ENCODE assay signal across 8 mouse cellular contexts in genomic region chr7:37563171-37563574, GRCm38 (mm10).
DNase-seq lines count a peak whose midpoint lies in the region; ATAC-seq and TF ChIP-seq lines count a peak whose summit lies in the region.

No protein-coding gene starts in this region.

- TF ChIP-seq POLR2A in testis, adult 2 months (IDR thresholded peaks at IDR 0.05; ENCODE audit: control insufficient read depth, low read depth, low read length), result no peak

- intact Hi-C loops in heart, postnatal 14 days (cut with DNase I), result no loop called here

- H3K27ac ChIP-seq in testis, adult 2 months (ENCODE audit: control insufficient read depth, insufficient read depth, low read depth, low read length), result no peak overlapping the region
- 0 out of 2 replicates have a peak overlapping the region, but pooled peaks have one; percentile 7 for H3K27ac ChIP-seq in forebrain, embryonic 11.5 days (ENCODE audit: low read depth, low read length)
- peak overlapping the region; percentile 75 for H3K27ac ChIP-seq in stomach, postnatal 0 days (replicated peaks)

- DNase-seq in testis, postnatal 14 days (ENCODE audit: low spot score), result no peak
- peak; percentile 85 for DNase-seq in forebrain, embryonic 11.5 days (ENCODE audit: low spot score)
- peak; percentile 43 to 61 for DNase-seq in heart, postnatal 14 days
- DNase-seq in kidney, postnatal 25 days, result peak; percentile 33 to 63
- peak; percentile 56 for DNase-seq in lung, postnatal 36 days
- peak; percentile 25 for DNase-seq in stomach, postnatal 0 days (ENCODE audit: low spot score)
- no peak for DNase-seq in adipocyte (ENCODE audit: low spot score)

- no peaks in the 10 kb centered on the region for H3K9me3 ChIP-seq in forebrain, embryonic 11.5 days (ENCODE audit: control insufficient read depth, low read length)
- no peaks in the 10 kb centered on the region for H3K9me3 ChIP-seq in stomach, postnatal 0 days (ENCODE audit: control insufficient read depth, low read length)

- no peak for TF ChIP-seq CTCF in testis, adult 2 months (IDR thresholded peaks at IDR 0.05; ENCODE audit: control insufficient read depth, insufficient read depth, insufficient replicate concordance, low read depth, low read length)
- TF ChIP-seq CTCF in stomach, postnatal 0 days (IDR thresholded peaks at IDR 0.05; ENCODE audit: low read depth), result no peak

- no peaks in the 10 kb centered on the region for H3K27me3 ChIP-seq in testis, adult 2 months (ENCODE audit: control insufficient read depth, insufficient read depth, low read length)
- H3K27me3 ChIP-seq in forebrain, embryonic 11.5 days (ENCODE audit: control insufficient read depth, insufficient read depth, low read length), result no peaks in the 10 kb centered on the region
- H3K27me3 ChIP-seq in stomach, postnatal 0 days (ENCODE audit: control insufficient read depth, insufficient read depth, low read length), result no peaks in the 10 kb centered on the region

- H3K4me1 ChIP-seq in testis, adult 2 months (ENCODE audit: control insufficient read depth, insufficient read depth, low read length), result peaks cover 4% of the 10 kb centered on the region
- peaks cover 39% of the 10 kb centered on the region for H3K4me1 ChIP-seq in forebrain, embryonic 11.5 days (replicated peaks; ENCODE audit: control insufficient read depth, insufficient read depth, low read length)
- H3K4me1 ChIP-seq in stomach, postnatal 0 days (replicated peaks; ENCODE audit: control insufficient read depth, insufficient read depth), result no peaks in the 10 kb centered on the region

- no peak for TF ChIP-seq EP300 in stomach, postnatal 0 days (optimal IDR thresholded peaks at IDR 0.05)

- peak overlapping the region; percentile 39; the same call in 1 of the 2 replicates for H3K4me3 ChIP-seq in testis, adult 2 months (ENCODE audit: control insufficient read depth, low read depth, low read length)
- no peak overlapping the region for H3K4me3 ChIP-seq in forebrain, embryonic 11.5 days (ENCODE audit: low read depth, low read length)
- peak overlapping the region; percentile 34 for H3K4me3 ChIP-seq in stomach, postnatal 0 days (ENCODE audit: low read depth, low read length)

- peak overlapping the region; percentile 42 for H3K4me2 ChIP-seq in forebrain, embryonic 11.5 days (ENCODE audit: low read depth, low read length, severe bottlenecking)
- peak overlapping the region; percentile 55 for H3K4me2 ChIP-seq in stomach, postnatal 0 days (replicated peaks; ENCODE audit: low read depth)

- 0 out of 2 replicates have a peak overlapping the region, but pooled peaks have one; percentile 12 for H3K9ac ChIP-seq in forebrain, embryonic 11.5 days (ENCODE audit: low read length)
- peak overlapping the region; percentile 41; the same call in 1 of the 2 replicates for H3K9ac ChIP-seq in stomach, postnatal 0 days (ENCODE audit: low read length)

- peak; percentile 86 for ATAC-seq in forebrain, embryonic 11.5 days (replicated peaks; ENCODE audit: low FRiP score)
- ATAC-seq in stomach, postnatal 0 days (ENCODE audit: low FRiP score, low TSS enrichment), result peak; percentile 72; the same call in 1 of the 2 replicates

- 2% methylated on average over 8 of the region's 8 CpGs for WGBS in forebrain, embryonic 11.5 days
- WGBS in stomach, postnatal 0 days, result 11% methylated on average over 8 of the region's 8 CpGs

- no peaks in the 10 kb centered on the region for H3K36me3 ChIP-seq in testis, adult 2 months (ENCODE audit: control insufficient read depth, insufficient read depth, low read length)
- no peaks in the 10 kb centered on the region for H3K36me3 ChIP-seq in forebrain, embryonic 11.5 days (ENCODE audit: control insufficient read depth, insufficient read depth, low read length)
- no peaks in the 10 kb centered on the region for H3K36me3 ChIP-seq in stomach, postnatal 0 days (ENCODE audit: control insufficient read depth, insufficient read depth, low read length)

Comparison
In these comparisons a context has a peak if more than half of its experiments do, and no peak if none do; other contexts are left out.
1. DNase-seq: peak in forebrain, embryonic 11.5 days (single experiment), heart, postnatal 14 days (2 of 2), kidney, postnatal 25 days (2 of 2), lung, postnatal 36 days (single experiment) and stomach, postnatal 0 days (single experiment); none in testis, postnatal 14 days (single experiment) and adipocyte (single experiment).